Mouse (Mus musculus) cerebellum, adult 2 months (tissue): ENCODE results near the gene Cmss1. TPM values are rescaled to one million over a fixed set of nuclear protein-coding genes. Genes with fewer than 3 reads are reported as not detected.

Source experiments
- DNase-seq, 2 experiments: peaks; one replicate each; pipeline ENCODE4 v3.0.0; 2021
- H3K27ac ChIP-seq: fragments of 200-500 bp; 2 replicates; pipeline ENCODE4 v1.5.1; 2012; ENCODE audit warnings: low read length, control low read depth, inconsistent platforms; ENCODE audit not compliant: insufficient read depth
- H3K27me3 ChIP-seq: fragments of 200-500 bp; 2 replicates; pipeline ENCODE4 v1.6.1; 2012; ENCODE audit warnings: inconsistent platforms, mild to moderate bottlenecking, low read length, moderate library complexity; ENCODE audit not compliant: control insufficient read depth, insufficient read depth
- H3K4me1 ChIP-seq: fragments of 200-500 bp; 2 replicates; pipeline ENCODE4 v1.6.1; 2011; ENCODE audit warnings: low read length; ENCODE audit not compliant: control insufficient read depth, insufficient read depth
- H3K4me3 ChIP-seq: fragments of 200-500 bp; replicated peaks from 2 replicates; pipeline ENCODE3; 2011; ENCODE audit warnings: mild to moderate bottlenecking, low read depth, low read length, control low read depth; ENCODE audit not compliant: insufficient read depth
- CTCF ChIP-seq: fragments of 200-500 bp; IDR thresholded peaks from 2 replicates; pipeline ENCODE4 v1.5.1; 2011; ENCODE audit warnings: low read depth, mild to moderate bottlenecking, control low read depth, low read length, moderate library complexity, borderline replicate concordance; ENCODE audit not compliant: insufficient read depth
- POLR2A ChIP-seq: fragments of 200-500 bp; IDR thresholded peaks from 2 replicates; pipeline ENCODE4 v1.6.1; 2011; ENCODE audit warnings: low read length, control low read depth, borderline replicate concordance; ENCODE audit not compliant: insufficient read depth
- WGBS: fragments of 180-500 bp; shearing (Covaris S2); methylation state at CpG from one replicate; pipeline ENCODE4 v1.1.7; 2018; 5-methylcytosine and 5-hydroxymethylcytosine counted together
- polyA plus RNA-seq: library from polyadenylated mRNA; depleted of rRNA; stranded (reverse); fragments of >200 nt; gene quantifications from 2 replicates; pipeline ENCODE4 v1.2.3, GENCODE M21; 2012

Gene Cmss1
- polyA plus RNA-seq, 1 experiment, result 9.3 TPM

DNA sequence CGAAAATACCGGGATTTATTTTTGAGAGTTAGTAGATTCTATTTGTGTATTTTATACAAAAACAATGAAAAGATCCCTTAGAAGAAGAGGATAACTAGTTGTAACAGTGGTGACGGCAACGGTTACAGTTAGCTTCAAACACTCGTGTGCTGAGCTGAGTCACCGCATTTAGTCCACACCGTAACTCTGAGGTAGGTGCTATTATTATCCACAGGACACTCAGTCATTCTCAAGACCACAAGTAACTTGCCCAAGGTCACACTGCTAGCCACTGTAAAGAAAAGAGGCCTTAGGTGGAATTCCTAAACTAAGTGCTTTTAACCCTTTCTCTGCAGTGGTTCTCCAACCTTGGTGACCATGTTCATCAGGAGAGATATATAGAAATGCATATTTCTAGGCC, 79.8 kb downstream of the Cmss1 start:
- no peaks in the 10 kb centered on the region for H3K27me3 ChIP-seq
- no peak for DNase-seq
- 95% methylated on average over 7 of the region's 7 CpGs for WGBS
- H3K4me1 ChIP-seq, result no peaks in the 10 kb centered on the region
- H3K27ac ChIP-seq, result no peak overlapping the region
- TF ChIP-seq POLR2A (no peak), CTCF (no peak)
- H3K4me3 ChIP-seq, result no peak overlapping the region

DNA sequence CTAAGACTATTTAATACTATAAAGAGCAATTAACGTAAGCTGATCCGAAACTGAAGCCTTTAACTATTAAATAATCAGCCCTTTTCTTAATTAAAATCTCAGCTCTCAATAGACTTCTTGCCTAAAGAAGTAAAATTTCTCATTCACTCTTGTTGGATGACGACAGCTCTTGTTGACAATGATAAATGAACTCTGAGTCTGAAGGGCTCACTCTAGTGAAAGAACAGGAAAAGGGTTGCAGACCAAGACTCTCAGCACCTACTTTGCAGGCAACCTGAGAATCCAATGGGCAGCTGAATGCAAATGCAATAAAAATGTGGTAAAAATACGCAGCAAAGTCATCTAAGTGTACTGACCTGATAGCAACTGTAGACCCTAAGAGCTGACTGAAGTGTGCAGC, 81.2 kb downstream of the Cmss1 start:
- no peak overlapping the region for H3K27ac ChIP-seq
- WGBS, result 91% methylated on average over 4 of the region's 4 CpGs
- TF ChIP-seq POLR2A, result no peak
- TF ChIP-seq CTCF, result no peak
- H3K4me3 ChIP-seq, result no peak overlapping the region
- DNase-seq, result no peak
- no peaks in the 10 kb centered on the region for H3K27me3 ChIP-seq
- no peaks in the 10 kb centered on the region for H3K4me1 ChIP-seq

DNA sequence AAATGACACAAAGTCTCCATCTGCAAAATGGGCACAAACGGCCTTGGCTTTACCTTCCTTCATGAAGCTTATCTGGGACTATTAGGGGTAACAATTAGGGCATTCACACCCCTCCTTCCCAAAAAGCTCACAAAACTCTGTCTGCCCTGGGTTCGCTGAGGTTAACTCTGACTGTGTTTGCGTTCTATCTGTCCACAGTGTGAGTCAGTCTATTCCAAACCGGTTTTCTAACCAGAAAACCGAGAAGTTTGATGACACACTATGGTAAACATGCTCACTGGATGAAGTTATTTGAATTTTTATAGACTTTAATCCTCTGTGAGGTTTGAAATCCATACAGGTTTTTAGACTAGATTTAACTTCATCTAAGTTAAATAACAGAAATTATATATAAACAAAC, 81.6 kb downstream of the Cmss1 start:
- Histone ChIP-seq H3K27me3 (no peaks in the 10 kb centered on the region), H3K27ac (no peak overlapping the region), H3K4me1 (no peaks in the 10 kb centered on the region), H3K4me3 (no peak overlapping the region)
- no peak for DNase-seq
- 89% methylated on average over 5 of the region's 5 CpGs for WGBS
- TF ChIP-seq POLR2A (no peak), CTCF (no peak)

DNA sequence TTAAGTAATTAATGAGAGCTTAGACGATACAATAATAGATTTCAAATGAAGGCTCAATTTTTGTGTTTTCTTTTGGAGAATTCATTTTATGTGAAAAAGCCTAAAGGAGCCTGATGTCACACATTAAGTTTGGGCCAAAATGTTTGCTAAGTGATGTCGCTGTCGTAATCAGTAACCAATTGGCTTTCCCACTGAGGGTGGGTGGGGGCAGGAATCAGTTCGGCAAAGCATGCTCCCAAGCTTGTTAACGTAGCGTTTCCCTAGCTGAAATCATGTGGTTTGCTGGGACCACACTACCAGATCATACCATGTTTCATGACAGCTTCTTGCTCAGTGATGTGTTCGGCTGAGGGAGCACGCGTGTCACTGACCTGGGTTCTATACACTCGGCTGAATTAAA, 91.0 kb downstream of the Cmss1 start:
- no peaks in the 10 kb centered on the region; the same call in 1 of the 2 replicates for H3K4me1 ChIP-seq
- H3K27me3 ChIP-seq, result no peaks in the 10 kb centered on the region
- no peak for DNase-seq
- no peak for TF ChIP-seq POLR2A
- TF ChIP-seq CTCF, result no peak
- H3K27ac ChIP-seq, result no peak overlapping the region
- no peak overlapping the region for H3K4me3 ChIP-seq
- WGBS, result 62% methylated on average over 10 of the region's 10 CpGs

DNA sequence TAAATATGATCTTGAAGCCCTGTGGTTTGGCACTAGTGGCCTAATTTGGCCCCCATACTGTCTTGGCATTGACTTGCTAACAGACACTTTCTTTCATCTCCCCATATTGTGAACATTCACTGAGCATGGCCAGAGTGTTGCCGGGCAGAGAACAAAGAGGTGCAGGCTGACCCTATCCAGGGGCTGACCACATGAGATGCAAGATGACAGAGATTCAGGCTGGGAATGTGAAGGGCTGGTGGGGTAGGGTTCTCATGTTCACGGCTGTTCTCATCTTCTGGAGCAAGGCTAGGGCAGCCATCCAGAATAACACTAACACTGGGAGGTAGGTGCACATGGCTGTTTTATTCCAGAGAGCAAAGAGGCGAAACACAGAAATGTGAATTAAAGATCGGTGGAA, 92.3 kb downstream of the Cmss1 start:
- Histone ChIP-seq H3K4me1 (no peaks in the 10 kb centered on the region; the same call in 1 of the 2 replicates), H3K4me3 (no peak overlapping the region), H3K27ac (no peak overlapping the region), H3K27me3 (no peaks in the 10 kb centered on the region)
- no peak for TF ChIP-seq POLR2A
- no peak for TF ChIP-seq CTCF
- 36% methylated on average over 4 of the region's 4 CpGs for WGBS
- no peak for DNase-seq

DNA sequence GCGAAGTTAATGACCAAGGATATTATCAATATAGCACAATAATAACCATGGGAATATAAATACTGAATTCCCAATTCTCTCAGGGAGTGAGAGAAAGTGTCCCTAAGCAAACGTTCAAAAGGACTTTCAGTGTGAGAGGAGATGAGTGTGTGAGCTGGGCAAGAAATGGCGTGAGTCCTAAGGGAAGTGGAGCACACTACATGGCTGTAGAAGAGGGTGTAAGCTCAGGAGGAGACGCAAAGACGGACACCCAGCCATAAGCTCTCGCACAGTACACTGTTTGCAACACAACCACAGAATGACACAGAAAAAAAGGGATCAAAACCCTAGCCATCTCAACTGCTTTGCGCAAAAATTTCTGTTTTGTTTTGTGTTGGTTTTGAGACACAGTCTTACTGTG, 93.1 kb downstream of the Cmss1 start:
- Histone ChIP-seq H3K4me3 (no peak overlapping the region), H3K27ac (no peak overlapping the region), H3K27me3 (no peaks in the 10 kb centered on the region), H3K4me1 (no peaks in the 10 kb centered on the region; the same call in 1 of the 2 replicates)
- WGBS, result 90% methylated on average over 7 of the region's 7 CpGs
- no peak for TF ChIP-seq CTCF
- TF ChIP-seq POLR2A, result no peak
- DNase-seq, result no peak

DNA sequence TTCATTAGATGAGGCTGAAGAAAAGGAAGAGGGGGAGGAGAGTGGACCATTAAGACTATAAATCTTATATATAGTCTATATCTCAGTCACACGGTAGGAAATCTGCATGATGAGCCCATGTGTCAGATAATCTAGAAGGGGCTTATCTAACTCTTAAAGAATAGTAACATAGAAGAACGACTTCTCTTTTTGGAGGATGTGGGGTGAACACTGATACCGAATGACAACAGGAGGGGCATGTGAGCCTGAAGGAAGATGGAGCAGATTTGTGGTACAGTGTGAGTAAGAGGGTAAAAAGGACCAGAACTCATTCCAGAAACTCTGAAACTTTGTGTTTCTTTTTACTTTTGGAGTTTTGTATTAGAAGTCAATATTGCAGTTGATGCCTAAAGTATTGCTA, 97.6 kb downstream of the Cmss1 start:
- TF ChIP-seq CTCF (no peak), POLR2A (no peak)
- H3K27me3 ChIP-seq, result no peaks in the 10 kb centered on the region
- H3K4me1 ChIP-seq, result no peaks in the 10 kb centered on the region
- H3K4me3 ChIP-seq, result no peak overlapping the region
- H3K27ac ChIP-seq, result no peak overlapping the region
- no peak for DNase-seq
- 96% methylated on average over 3 of the region's 3 CpGs for WGBS

DNA sequence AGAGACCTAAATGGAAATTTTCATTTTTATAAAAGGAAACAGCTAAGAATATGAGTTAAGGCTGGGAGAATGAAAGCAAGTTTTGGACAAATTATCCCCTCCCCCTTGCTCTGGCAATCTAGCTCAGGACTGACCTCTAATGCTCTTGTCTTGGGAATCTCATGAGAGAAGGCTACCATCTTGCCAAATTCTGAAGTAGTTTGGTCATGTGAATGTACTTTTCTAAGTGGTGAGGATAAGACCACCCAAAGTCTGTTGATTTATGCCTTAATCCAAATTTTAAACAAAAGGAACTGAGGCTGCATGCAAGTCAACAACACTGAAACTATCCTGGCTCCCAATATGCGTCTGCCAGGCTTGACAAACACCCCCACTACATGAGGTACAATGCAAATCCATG, 98.3 kb downstream of the Cmss1 start:
- Histone ChIP-seq H3K4me1 (no peaks in the 10 kb centered on the region), H3K4me3 (no peak overlapping the region), H3K27ac (no peak overlapping the region), H3K27me3 (no peaks in the 10 kb centered on the region)
- 88% methylated on average over 1 of the region's 1 CpGs for WGBS
- no peak for DNase-seq
- TF ChIP-seq CTCF (no peak), POLR2A (no peak)
